Mouse (Mus musculus) forebrain, embryonic 15.5 days (tissue): ENCODE results near the gene Hes6. TPM values are rescaled to one million over a fixed set of nuclear protein-coding genes. Genes with fewer than 3 reads are reported as not detected.

ENCODE experiments used
- ATAC-seq: fragments of 200-750 bp; cut with Nextera tagmentation; replicated peaks from 2 replicates; pipeline ENCODE4 v1.8.0; 2017; ENCODE audit warnings: mild to moderate bottlenecking, moderate TSS enrichment, moderate library complexity
- H3K27ac ChIP-seq: fragments of 300-500 bp; sonication (generic); replicated peaks from 2 replicates; pipeline ENCODE4 v1.5.1; 2015; ENCODE audit warnings: mild to moderate bottlenecking, inconsistent platforms
- H3K27me3 ChIP-seq: fragments of 300-500 bp; sonication (generic); 2 replicates; pipeline ENCODE4 v1.6.1; 2015; ENCODE audit warnings: inconsistent platforms
- H3K36me3 ChIP-seq: fragments of 300-500 bp; sonication (generic); 2 replicates; pipeline ENCODE4 v1.6.1; 2015; ENCODE audit warnings: mild to moderate bottlenecking, inconsistent platforms
- H3K4me1 ChIP-seq: fragments of 300-500 bp; sonication (generic); 2 replicates; pipeline ENCODE4 v1.6.1; 2015; ENCODE audit warnings: inconsistent platforms
- H3K4me2 ChIP-seq: fragments of 300-500 bp; sonication (generic); replicated peaks from 2 replicates; pipeline ENCODE4 v1.6.1; 2015; ENCODE audit warnings: mild to moderate bottlenecking, inconsistent platforms
- H3K4me3 ChIP-seq: fragments of 300-500 bp; sonication (generic); 2 replicates; pipeline ENCODE4 v1.5.1; 2015; ENCODE audit warnings: mild to moderate bottlenecking, inconsistent platforms
- H3K9ac ChIP-seq: fragments of 300-500 bp; sonication (generic); replicated peaks from 2 replicates; pipeline ENCODE4 v1.6.1; 2015; ENCODE audit warnings: mild to moderate bottlenecking, inconsistent platforms
- H3K9me3 ChIP-seq: fragments of 300-500 bp; sonication (generic); 2 replicates; pipeline ENCODE4 v1.6.1; 2016; ENCODE audit warnings: inconsistent platforms
- WGBS: fragments of 180-500 bp; shearing (Covaris S2); methylation state at CpG from one replicate; pipeline ENCODE4 v1.1.7; 2015; ENCODE audit warnings: mixed read lengths; 5-methylcytosine and 5-hydroxymethylcytosine counted together
- polyA plus RNA-seq: library from polyadenylated mRNA; unstranded; fragments of >200 nt; fragmentation: Nextera tagmentation; extraction: Ambion mirVana; gene quantifications from 2 replicates; pipeline ENCODE4 v1.2.1, GENCODE M21; 2015

Gene Hes6
- polyA plus RNA-seq, 1 experiment from 2014 or later: 260 TPM

DNA sequence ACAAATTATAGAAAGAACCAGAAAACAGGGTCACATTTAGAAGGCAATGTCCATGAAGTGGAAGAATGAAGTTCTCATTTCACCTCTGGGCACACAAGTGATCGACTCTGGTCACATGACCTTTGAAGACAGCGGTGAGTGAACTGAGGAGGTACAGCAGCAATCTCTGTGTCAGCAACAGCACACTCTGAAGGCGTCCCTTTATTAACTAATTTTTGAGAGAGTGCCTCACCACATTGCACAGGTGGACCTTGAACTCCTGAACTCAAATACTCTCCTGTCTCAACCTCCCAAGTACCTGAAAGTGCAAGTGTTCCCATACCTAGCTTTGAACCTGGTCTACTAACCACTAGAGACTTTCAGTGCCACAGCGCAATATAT, 32.8 kb downstream of the Hes6 start:
- Histone ChIP-seq H3K4me1 (no peaks in the 10 kb centered on the region), H3K4me3 (no peak overlapping the region), H3K4me2 (no peak overlapping the region), H3K27ac (no peak overlapping the region), H3K9me3 (no peaks in the 10 kb centered on the region), H3K36me3 (peaks cover 85% of the 10 kb centered on the region), H3K27me3 (no peaks in the 10 kb centered on the region), H3K9ac (no peak overlapping the region)
- no peak for ATAC-seq
- 98% methylated on average over 4 of the region's 4 CpGs for WGBS

DNA sequence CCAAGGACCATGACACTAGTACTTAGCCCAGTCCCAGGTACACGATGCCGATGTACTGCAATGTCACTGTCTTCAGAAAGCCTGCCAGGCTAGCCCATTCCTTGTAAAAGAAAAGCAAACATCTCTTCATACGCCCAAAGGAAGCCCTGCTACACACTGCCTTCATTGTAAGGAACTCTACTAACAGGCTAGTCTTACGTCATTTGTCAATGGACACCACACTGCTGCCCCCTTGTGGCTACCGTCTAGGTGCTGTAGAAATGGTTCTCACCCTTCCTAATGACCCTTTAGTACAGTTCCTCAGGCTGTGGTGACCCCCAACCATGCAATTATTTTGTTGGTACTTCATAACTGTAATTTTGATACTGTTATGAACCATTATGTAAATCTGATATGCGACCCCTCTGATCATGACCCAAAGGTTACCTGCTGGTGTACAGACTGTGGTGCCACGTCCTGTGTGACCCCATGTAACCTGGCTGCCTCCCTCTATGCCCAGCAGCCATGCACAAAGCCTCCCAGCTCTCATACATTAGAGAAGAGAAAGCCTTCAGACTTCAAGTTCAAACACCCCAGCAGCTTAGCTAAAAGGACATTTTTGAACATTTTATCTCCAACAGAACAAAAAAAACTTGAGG, 33.3 kb downstream of the Hes6 start:
- 58% methylated on average over 7 of the region's 7 CpGs for WGBS
- Histone ChIP-seq H3K27me3 (no peaks in the 10 kb centered on the region), H3K4me3 (no peak overlapping the region), H3K9ac (no peak overlapping the region), H3K4me2 (no peak overlapping the region), H3K4me1 (no peaks in the 10 kb centered on the region), H3K9me3 (no peaks in the 10 kb centered on the region), H3K27ac (no peak overlapping the region), H3K36me3 (peaks cover 87% of the 10 kb centered on the region)
- 0 out of 2 replicates have a peak, but pooled peaks have one; percentile 41 for ATAC-seq

DNA sequence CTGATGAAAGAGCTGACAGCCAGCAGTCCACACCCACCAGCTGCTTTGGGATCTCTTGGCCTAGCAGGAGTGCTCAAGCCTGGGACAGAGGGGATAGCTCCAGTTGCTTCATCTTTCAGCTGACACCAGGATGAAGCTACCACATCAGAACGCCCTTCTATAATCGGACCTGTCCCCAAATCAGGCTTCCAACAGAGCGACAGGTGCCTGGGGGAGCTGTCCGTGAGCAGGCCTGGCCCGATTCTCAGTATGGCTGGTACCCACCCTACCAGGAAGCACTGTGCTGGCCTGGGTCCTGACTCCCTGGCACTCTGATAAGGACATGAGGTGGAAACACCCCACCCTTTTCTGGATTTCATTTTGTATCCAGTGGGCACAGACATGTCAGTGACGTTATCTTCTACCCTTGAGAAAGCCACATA, 40.4 kb downstream of the Hes6 start:
- Histone ChIP-seq H3K4me2 (no peak overlapping the region), H3K9ac (no peak overlapping the region), H3K4me1 (no peaks in the 10 kb centered on the region), H3K27me3 (no peaks in the 10 kb centered on the region), H3K27ac (no peak overlapping the region), H3K9me3 (no peaks in the 10 kb centered on the region), H3K36me3 (peaks cover 75% of the 10 kb centered on the region), H3K4me3 (no peak overlapping the region)
- ATAC-seq: no peak
- 94% methylated on average over 6 of the region's 6 CpGs for WGBS

DNA sequence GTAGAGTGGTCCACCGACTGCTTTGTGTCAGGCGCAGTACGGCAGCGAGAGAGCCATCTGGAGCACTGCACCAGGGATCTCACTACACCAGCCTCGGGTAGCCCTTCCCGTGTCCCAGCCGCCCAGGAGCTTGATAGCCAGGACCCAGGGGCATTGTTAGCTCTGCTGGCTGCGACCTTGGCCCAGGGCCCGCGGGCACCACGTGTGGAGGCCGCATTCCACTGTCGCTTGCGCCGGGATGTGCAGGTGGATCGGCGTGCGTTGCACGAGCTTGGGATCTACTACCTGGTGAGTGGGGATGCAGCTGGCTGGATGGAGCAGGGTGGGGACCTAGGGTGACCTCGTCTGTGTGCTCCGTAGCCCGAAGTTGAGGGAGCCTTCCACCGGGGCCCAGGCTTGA, 43.8 kb downstream of the Hes6 start:
- no peaks in the 10 kb centered on the region for H3K9me3 ChIP-seq
- no peak overlapping the region for H3K27ac ChIP-seq
- H3K27me3 ChIP-seq: no peaks in the 10 kb centered on the region; the same call in 1 of the 2 replicates
- WGBS: 91% methylated on average over 23 of the region's 23 CpGs
- H3K9ac ChIP-seq: no peak overlapping the region
- no peak overlapping the region for H3K4me3 ChIP-seq
- peaks cover 41% of the 10 kb centered on the region for H3K36me3 ChIP-seq
- no peak for ATAC-seq
- no peak overlapping the region for H3K4me2 ChIP-seq
- peaks cover 12% of the 10 kb centered on the region for H3K4me1 ChIP-seq

DNA sequence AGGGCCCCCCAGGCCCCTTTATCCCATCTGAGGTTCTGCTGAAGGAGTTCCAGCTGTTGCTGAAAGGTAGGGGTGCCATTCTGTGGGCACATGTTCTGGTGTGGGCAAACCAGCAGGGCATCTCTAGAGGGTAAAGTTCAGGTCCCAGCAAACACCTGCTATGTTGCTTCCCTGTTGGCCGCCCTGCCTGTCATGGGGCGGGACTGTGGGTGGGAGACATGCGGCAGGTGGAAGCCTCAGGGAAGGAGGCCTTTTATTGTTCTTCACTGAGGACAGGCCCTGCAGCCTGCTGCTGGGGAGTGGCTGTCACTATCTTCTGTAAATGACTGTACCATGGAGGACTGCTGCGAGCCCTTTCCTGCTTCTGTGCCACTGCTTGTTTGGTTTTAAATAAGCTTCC, 44.4 kb downstream of the Hes6 start:
- Histone ChIP-seq H3K9me3 (no peaks in the 10 kb centered on the region), H3K4me2 (no peak overlapping the region), H3K4me1 (peaks cover 12% of the 10 kb centered on the region), H3K9ac (no peak overlapping the region), H3K4me3 (no peak overlapping the region), H3K27me3 (no peaks in the 10 kb centered on the region; the same call in 1 of the 2 replicates), H3K27ac (no peak overlapping the region), H3K36me3 (peaks cover 34% of the 10 kb centered on the region)
- WGBS: 83% methylated on average over 4 of the region's 4 CpGs
- no peak for ATAC-seq

DNA sequence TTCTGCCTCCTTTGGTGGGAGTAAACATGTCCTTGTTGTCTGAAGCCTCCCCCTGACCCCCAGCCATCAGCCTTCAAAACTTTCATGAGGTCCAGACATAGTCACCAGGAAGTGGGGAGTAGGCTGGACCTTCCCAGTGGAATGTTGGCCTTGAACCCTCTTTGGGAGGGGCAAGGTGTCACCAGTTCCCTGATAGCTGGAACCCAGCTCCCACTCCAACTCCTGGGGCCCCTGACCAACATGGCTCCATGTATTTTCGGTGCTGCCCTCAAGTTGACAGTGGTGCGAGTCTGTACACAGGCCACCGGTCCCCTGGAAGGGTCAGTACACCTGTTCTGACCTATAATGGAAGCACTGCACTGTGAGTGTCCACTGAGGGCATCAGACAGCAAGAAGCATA, 46.5 kb downstream of the Hes6 start:
- Histone ChIP-seq H3K9me3 (no peaks in the 10 kb centered on the region), H3K9ac (no peak overlapping the region), H3K4me3 (no peak overlapping the region), H3K36me3 (peaks cover 15% of the 10 kb centered on the region), H3K4me1 (peaks cover 12% of the 10 kb centered on the region), H3K27ac (no peak overlapping the region), H3K4me2 (no peak overlapping the region), H3K27me3 (no peaks in the 10 kb centered on the region; the same call in 1 of the 2 replicates)
- no peak for ATAC-seq
- 95% methylated on average over 3 of the region's 3 CpGs for WGBS

DNA sequence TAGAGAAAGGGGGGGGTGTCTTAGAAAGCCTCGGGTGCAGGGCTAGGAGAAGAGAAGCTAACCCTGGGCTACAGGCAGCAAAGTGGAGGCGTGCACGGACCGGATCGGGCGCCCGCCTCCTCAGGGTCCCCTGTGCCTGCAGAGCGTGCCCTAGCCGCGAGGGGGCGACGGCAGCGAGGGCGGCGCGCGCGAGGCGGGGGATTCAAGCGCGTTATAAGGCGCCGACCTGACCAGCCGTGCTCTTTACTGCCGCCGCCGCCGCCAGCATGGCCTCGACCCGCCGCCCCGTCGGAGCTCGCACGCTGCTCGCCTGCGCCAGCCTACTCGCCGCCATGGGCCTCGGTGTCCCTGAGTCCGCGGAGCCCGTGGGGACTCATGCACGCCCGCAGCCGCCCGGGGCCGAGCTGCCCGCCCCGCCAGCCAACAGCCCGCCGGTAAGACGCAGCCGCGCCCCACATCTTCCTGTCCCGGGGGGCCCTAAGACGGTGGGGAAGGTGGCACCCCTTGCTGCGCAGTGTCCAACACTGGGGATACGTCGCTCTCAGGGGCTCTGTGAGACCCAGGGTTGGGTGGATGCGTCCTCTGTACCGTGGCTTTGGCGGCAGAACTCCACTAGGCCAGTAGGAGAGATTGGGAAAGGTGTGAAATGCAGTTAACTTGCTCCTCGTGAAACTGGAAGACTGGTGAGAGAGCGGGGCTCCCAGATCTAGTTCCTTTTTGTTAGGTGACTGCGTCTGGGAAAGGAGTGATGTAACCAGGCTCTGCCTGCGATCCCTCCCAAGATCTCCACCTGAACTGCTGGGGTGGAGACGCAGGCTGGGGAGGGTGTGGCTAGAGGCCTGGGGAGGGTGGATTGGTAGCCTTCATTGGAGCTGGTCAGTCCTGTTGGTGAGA, 47.4 kb downstream of the Hes6 start, which contains the start of gene Erfe:
Gene Erfe, plus strand, starts transcription at position 216 of the 894 bp plus-strand sequence.
- H3K4me1 ChIP-seq: peaks cover 12% of the 10 kb centered on the region
- peaks cover 6% of the 10 kb centered on the region for H3K36me3 ChIP-seq
- H3K4me2 ChIP-seq: peak within 1 kb of the TSS; percentile 76
- no peaks in the 10 kb centered on the region for H3K9me3 ChIP-seq
- ATAC-seq: peak; percentile 53
- peak within 1 kb of the TSS; percentile 42 for H3K4me3 ChIP-seq
- H3K27me3 ChIP-seq: no peaks in the 10 kb centered on the region; the same call in 1 of the 2 replicates
- no peak within 1 kb of the TSS for H3K27ac ChIP-seq
- H3K9ac ChIP-seq: peak within 1 kb of the TSS; percentile 42
- WGBS: under 1% methylated on average over 67 of the region's 68 CpGs

DNA sequence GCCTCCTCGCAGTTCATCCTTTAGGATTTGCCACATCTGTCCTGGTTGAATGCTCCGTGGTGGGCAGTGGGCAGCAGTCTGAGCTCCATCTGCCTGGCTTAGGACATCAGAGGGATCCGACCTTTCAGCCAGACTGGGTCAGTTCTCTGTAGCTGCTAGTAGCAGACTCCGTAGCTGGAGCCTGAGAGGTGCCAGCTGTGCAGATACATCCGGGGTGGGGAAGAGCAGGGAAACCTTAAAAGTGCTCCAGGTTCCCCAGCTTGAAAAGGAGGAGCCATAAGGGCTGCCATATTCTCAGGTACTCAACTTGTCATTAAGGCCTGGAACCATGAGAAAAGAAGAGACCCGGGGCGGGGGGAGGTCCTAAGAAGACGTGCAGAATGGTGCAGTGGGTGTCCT, 48.0 kb downstream of the Hes6 start:
- peak overlapping the region; percentile 42; the same call in 1 of the 2 replicates for H3K4me3 ChIP-seq
- no peak for ATAC-seq
- no peaks in the 10 kb centered on the region for H3K9me3 ChIP-seq
- H3K36me3 ChIP-seq: no peaks in the 10 kb centered on the region; the same call in 1 of the 2 replicates
- H3K27me3 ChIP-seq: no peaks in the 10 kb centered on the region; the same call in 1 of the 2 replicates
- H3K4me1 ChIP-seq: peaks cover 12% of the 10 kb centered on the region
- 29% methylated on average over 8 of the region's 8 CpGs for WGBS
- no peak overlapping the region for H3K27ac ChIP-seq
- peak overlapping the region; percentile 76 for H3K4me2 ChIP-seq
- 0 out of 2 replicates have a peak overlapping the region, but pooled peaks have one; percentile 42 for H3K9ac ChIP-seq

DNA sequence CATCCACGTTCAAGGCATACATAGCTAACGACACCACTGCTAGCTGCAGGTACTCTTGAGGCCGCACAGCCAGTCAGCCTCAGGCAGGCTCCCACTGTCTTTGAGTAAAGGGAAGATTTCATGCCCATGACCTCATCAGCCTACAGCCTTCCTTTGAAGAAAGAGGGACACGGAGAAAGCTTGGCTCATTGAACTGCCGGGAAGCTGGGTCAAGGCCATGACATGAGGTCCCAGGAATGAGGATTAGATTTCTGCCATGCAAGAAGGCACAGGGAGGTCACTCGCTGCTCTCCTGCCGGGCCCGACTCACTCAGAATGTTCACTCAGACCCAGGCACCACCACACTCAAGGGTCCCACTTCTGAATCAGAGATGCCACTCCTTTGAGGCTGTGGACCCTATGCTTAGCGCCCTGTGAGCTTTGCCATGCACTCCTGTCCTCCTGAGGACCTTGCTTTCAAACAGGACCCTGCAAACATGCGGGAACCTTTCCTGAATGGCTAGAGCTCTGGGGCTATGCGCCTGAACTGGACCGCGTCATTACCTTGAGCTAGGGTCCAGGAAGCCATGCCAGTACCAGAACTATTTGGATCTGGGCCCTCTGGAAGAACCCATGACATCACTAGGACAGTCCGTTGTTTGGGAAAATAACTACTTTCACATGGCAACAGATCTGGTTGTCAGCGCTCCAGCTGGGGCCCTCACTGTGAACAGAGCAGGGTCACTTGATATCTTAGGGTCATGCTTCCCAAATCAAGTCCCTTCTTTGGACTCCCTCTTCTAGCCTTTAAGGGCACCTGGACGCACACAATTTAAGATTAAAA, 48.8 kb downstream of the Hes6 start:
- Histone ChIP-seq H3K4me2 (no peak overlapping the region), H3K36me3 (no peaks in the 10 kb centered on the region; the same call in 1 of the 2 replicates), H3K27me3 (no peaks in the 10 kb centered on the region; the same call in 1 of the 2 replicates), H3K4me1 (peaks cover 12% of the 10 kb centered on the region), H3K27ac (no peak overlapping the region), H3K9me3 (no peaks in the 10 kb centered on the region), H3K4me3 (no peak overlapping the region), H3K9ac (no peak overlapping the region)
- no peak for ATAC-seq
- WGBS: 93% methylated on average over 16 of the region's 16 CpGs

DNA sequence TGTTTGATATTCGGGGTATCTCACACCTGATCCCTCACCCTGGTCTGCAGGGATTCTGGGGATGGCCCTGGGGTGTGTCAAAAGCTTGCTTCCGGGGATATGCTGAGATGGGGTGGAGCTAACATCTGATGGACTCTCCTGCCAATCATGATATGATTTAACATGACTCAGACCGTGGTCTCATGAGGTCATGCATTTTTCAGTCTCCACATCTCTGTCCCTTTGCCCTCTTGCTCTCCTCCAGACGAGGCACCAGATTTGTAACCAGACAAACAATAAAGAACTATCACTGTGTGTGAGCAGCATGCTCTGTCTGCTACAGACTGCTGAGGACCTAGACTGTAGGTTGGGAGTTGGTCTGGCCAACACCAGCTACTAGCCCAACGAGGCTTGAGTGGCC, 51.7 kb downstream of the Hes6 start:
- Histone ChIP-seq H3K9ac (no peak overlapping the region), H3K27ac (no peak overlapping the region), H3K4me3 (no peak overlapping the region), H3K4me1 (peaks cover 12% of the 10 kb centered on the region), H3K4me2 (no peak overlapping the region), H3K27me3 (no peaks in the 10 kb centered on the region; the same call in 1 of the 2 replicates), H3K9me3 (no peaks in the 10 kb centered on the region), H3K36me3 (no peaks in the 10 kb centered on the region)
- no peak for ATAC-seq
- WGBS: 81% methylated on average over 5 of the region's 5 CpGs
